Mouse (Mus musculus) stomach, embryonic 16.5 days (tissue): ENCODE results near the gene Apobec3. TPM values are rescaled to one million over a fixed set of nuclear protein-coding genes. Genes with fewer than 3 reads are reported as not detected.

Experiments
- ATAC-seq: fragments of 200-750 bp; cut with Nextera tagmentation; 2 replicates; pipeline ENCODE4 v1.8.0; 2017; ENCODE audit warnings: moderate number of reproducible peaks, moderate TSS enrichment; ENCODE audit not compliant: insufficient read depth, low FRiP score
- H3K27ac ChIP-seq: fragments of 300-500 bp; sonication (generic); 2 replicates; pipeline ENCODE4 v1.5.1; 2014; ENCODE audit warnings: low read length
- H3K27me3 ChIP-seq: fragments of 300-500 bp; sonication (generic); 2 replicates; pipeline ENCODE4 v1.6.1; 2014; ENCODE audit warnings: low read length, control low read depth, mixed read lengths; ENCODE audit not compliant: control insufficient read depth, insufficient read depth
- H3K36me3 ChIP-seq: fragments of 300-500 bp; sonication (generic); 2 replicates; pipeline ENCODE4 v1.6.1; 2014; ENCODE audit warnings: low read length; ENCODE audit not compliant: control insufficient read depth, insufficient read depth
- H3K4me1 ChIP-seq: fragments of 300-500 bp; sonication (generic); 2 replicates; pipeline ENCODE4 v1.6.1; 2014; ENCODE audit warnings: low read length, control low read depth, mixed read lengths; ENCODE audit not compliant: control insufficient read depth, insufficient read depth
- H3K4me2 ChIP-seq: fragments of 300-500 bp; sonication (generic); 2 replicates; pipeline ENCODE4 v1.6.1; 2014; ENCODE audit warnings: low read depth, low read length, mixed read lengths
- H3K4me3 ChIP-seq: fragments of 300-500 bp; sonication (generic); replicated peaks from 2 replicates; pipeline ENCODE4 v1.5.1; 2014; ENCODE audit warnings: mild to moderate bottlenecking, low read length
- H3K9ac ChIP-seq: fragments of 300-500 bp; sonication (generic); 2 replicates; pipeline ENCODE4 v1.6.1; 2014; ENCODE audit warnings: low read length
- H3K9me3 ChIP-seq: fragments of 300-500 bp; sonication (generic); replicated peaks from 2 replicates; pipeline ENCODE4 v1.6.1; 2016; ENCODE audit warnings: low read length, control low read depth; ENCODE audit not compliant: control insufficient read depth
- WGBS: fragments of 180-500 bp; shearing (Covaris S2); extraction: QIAGEN DNeasy Blood & Tissue Kit; methylation state at CpG from one replicate; pipeline ENCODE4 v1.1.7; 2014; 5-methylcytosine and 5-hydroxymethylcytosine counted together
- polyA plus RNA-seq: library from polyadenylated mRNA; unstranded; fragments of >200 nt; fragmentation: Nextera tagmentation; extraction: Ambion mirVana; gene quantifications from 2 replicates; pipeline ENCODE4 v1.2.1, GENCODE M21; 2015

The Apobec3 gene
- polyA plus RNA-seq: 31.5 and 31.9 TPM in 2 replicates

- Histone ChIP-seq H3K4me1 (peaks cover 8% of the 10 kb centered on the region), H3K27me3 (no peaks in the 10 kb centered on the region), H3K36me3 (no peaks in the 10 kb centered on the region), H3K27ac (peak within 1 kb of the TSS; percentile 87), H3K9me3 (no peaks in the 10 kb centered on the region), H3K4me2 (peak within 1 kb of the TSS; percentile 64), H3K9ac (peak within 1 kb of the TSS; percentile 78), H3K4me3 (peak within 1 kb of the TSS; percentile 60)
- ATAC-seq: peak; percentile 76
- 3% methylated on average over 20 of the region's 20 CpGs for WGBS
Measured at GRCm38 (mm10) chr15:79891436-79892212, at the start of gene Apobec3. Gene Apobec3, plus strand, starts transcription at chr15:79891659.

GRCm38 (mm10) chr15:79842985-79843384 lies 48.5 kb upstream of the Apobec3 start:
- Histone ChIP-seq H3K9me3 (no peaks in the 10 kb centered on the region), H3K9ac (no peak overlapping the region), H3K4me2 (no peak overlapping the region), H3K4me1 (peaks cover 3% of the 10 kb centered on the region; the same call in 1 of the 2 replicates), H3K27me3 (no peaks in the 10 kb centered on the region), H3K36me3 (no peaks in the 10 kb centered on the region), H3K4me3 (no peak overlapping the region), H3K27ac (no peak overlapping the region)
- WGBS: 91% methylated on average over 3 of the region's 3 CpGs
- no peak for ATAC-seq

- peaks cover 3% of the 10 kb centered on the region; the same call in 1 of the 2 replicates for H3K4me1 ChIP-seq
- WGBS: 62% methylated on average over 4 of the region's 4 CpGs
Measured at GRCm38 (mm10) chr15:79845986-79846385, 45.5 kb upstream of the Apobec3 start.

GRCm38 (mm10) chr15:79847100-79847499 lies 44.4 kb upstream of the Apobec3 start:
- ATAC-seq: peak; percentile 89
- 26% methylated on average over 5 of the region's 5 CpGs for WGBS
- peaks cover 3% of the 10 kb centered on the region; the same call in 1 of the 2 replicates for H3K4me1 ChIP-seq

More at GRCm38 (mm10) chr15:79845986-79846385, 45.5 kb upstream of the Apobec3 start:
- no peak overlapping the region for H3K4me3 ChIP-seq
- H3K36me3 ChIP-seq: no peaks in the 10 kb centered on the region
- H3K9me3 ChIP-seq: no peaks in the 10 kb centered on the region
- H3K4me2 ChIP-seq: no peak overlapping the region
- H3K27ac ChIP-seq: no peak overlapping the region
- no peaks in the 10 kb centered on the region for H3K27me3 ChIP-seq
- H3K9ac ChIP-seq: no peak overlapping the region
- ATAC-seq: no peak

GRCm38 (mm10) chr15:79850143-79850542 lies 41.3 kb upstream of the Apobec3 start:
- ATAC-seq: no peak
- Histone ChIP-seq H3K9ac (no peak overlapping the region), H3K4me1 (peaks cover 3% of the 10 kb centered on the region; the same call in 1 of the 2 replicates), H3K9me3 (no peaks in the 10 kb centered on the region), H3K4me2 (no peak overlapping the region), H3K27me3 (no peaks in the 10 kb centered on the region), H3K4me3 (no peak overlapping the region), H3K36me3 (no peaks in the 10 kb centered on the region), H3K27ac (no peak overlapping the region)
- 94% methylated on average over 2 of the region's 2 CpGs for WGBS

More at GRCm38 (mm10) chr15:79847100-79847499, 44.4 kb upstream of the Apobec3 start:
- Histone ChIP-seq H3K4me2 (no peak overlapping the region), H3K4me3 (no peak overlapping the region), H3K9me3 (no peaks in the 10 kb centered on the region), H3K9ac (no peak overlapping the region), H3K27me3 (no peaks in the 10 kb centered on the region), H3K27ac (peak overlapping the region; percentile 68), H3K36me3 (no peaks in the 10 kb centered on the region)

- WGBS: 79% methylated on average over 5 of the region's 5 CpGs
- ATAC-seq: no peak
- Histone ChIP-seq H3K4me3 (no peak overlapping the region), H3K4me1 (no peaks in the 10 kb centered on the region), H3K27ac (no peak overlapping the region), H3K4me2 (no peak overlapping the region), H3K27me3 (no peaks in the 10 kb centered on the region), H3K9me3 (no peaks in the 10 kb centered on the region), H3K9ac (no peak overlapping the region), H3K36me3 (no peaks in the 10 kb centered on the region)
Measured at GRCm38 (mm10) chr15:79858979-79859378, 32.5 kb upstream of the Apobec3 start.

GRCm38 (mm10) chr15:79859821-79860220 lies 31.6 kb upstream of the Apobec3 start:
- Histone ChIP-seq H3K9me3 (no peaks in the 10 kb centered on the region), H3K27me3 (no peaks in the 10 kb centered on the region), H3K27ac (no peak overlapping the region), H3K4me3 (no peak overlapping the region), H3K4me1 (no peaks in the 10 kb centered on the region), H3K36me3 (no peaks in the 10 kb centered on the region), H3K9ac (no peak overlapping the region), H3K4me2 (no peak overlapping the region)
- 83% methylated on average over 9 of the region's 9 CpGs for WGBS
- no peak for ATAC-seq

GRCm38 (mm10) chr15:79867260-79868002 lies 24.0 kb upstream of the Apobec3 start:
- H3K36me3 ChIP-seq: no peaks in the 10 kb centered on the region
- WGBS: 78% methylated on average over 3 of the region's 3 CpGs
- H3K9me3 ChIP-seq: peaks cover 3% of the 10 kb centered on the region; the same call in 1 of the 2 replicates
- no peaks in the 10 kb centered on the region for H3K4me1 ChIP-seq
- no peak for ATAC-seq
- H3K27me3 ChIP-seq: no peaks in the 10 kb centered on the region
- no peak overlapping the region for H3K27ac ChIP-seq
- no peak overlapping the region for H3K4me2 ChIP-seq
- H3K9ac ChIP-seq: no peak overlapping the region
- H3K4me3 ChIP-seq: no peak overlapping the region

- Histone ChIP-seq H3K27ac (no peak overlapping the region), H3K9ac (no peak overlapping the region), H3K9me3 (peaks cover 3% of the 10 kb centered on the region; the same call in 1 of the 2 replicates), H3K4me3 (no peak overlapping the region), H3K4me1 (peaks cover 2% of the 10 kb centered on the region), H3K36me3 (no peaks in the 10 kb centered on the region), H3K4me2 (no peak overlapping the region), H3K27me3 (no peaks in the 10 kb centered on the region)
- ATAC-seq: no peak
- 89% methylated on average over 8 of the region's 8 CpGs for WGBS
Measured at GRCm38 (mm10) chr15:79873545-79873944, 17.9 kb upstream of the Apobec3 start.
